Mouse (Mus musculus): Measurements from ENCODE around the gene Iah1.

GRCm38 (mm10) chr12:21364624-21365435, 48.6 kb downstream of the Iah1 start:
- no peak for TF ChIP-seq POLR2A (IDR thresholded peaks at IDR 0.05; ENCODE audit: low read depth, low read length)
- no peak for TF ChIP-seq CTCF (IDR thresholded peaks at IDR 0.05; ENCODE audit: extremely low read depth, insufficient read length, insufficient replicate concordance, low read depth, low read length)

All from small intestine, adult 2 months (tissue).